Mouse (Mus musculus): ENCODE results near the gene Rgs13.

DNA sequence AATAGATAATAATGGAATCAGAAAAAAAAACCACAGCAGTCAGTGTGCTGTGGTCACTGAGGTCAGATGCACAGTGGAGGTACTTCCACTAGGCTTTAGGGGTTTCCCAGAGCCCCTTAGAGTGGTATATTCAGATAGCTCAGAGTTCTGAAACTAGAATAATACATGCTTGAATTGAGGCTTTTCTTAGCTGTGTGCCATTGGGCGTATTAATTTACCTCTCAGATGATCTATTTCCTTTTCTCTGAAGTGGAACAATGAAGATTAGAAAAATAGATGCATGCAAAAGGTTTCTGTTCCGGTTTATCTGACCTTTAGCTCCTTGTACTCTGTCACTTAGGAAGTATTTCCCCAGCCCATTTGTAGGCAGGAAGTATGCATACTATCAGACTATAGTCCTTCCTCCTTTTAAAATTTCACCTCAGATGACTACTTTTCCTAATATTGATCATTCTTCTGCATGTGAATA, 3.6 kb downstream of the Rgs13 start:
- TF ChIP-seq CTCF (IDR thresholded peaks at IDR 0.05; ENCODE audit: low read depth) (no peak), EP300 (IDR thresholded peaks at IDR 0.05; ENCODE audit: low read depth) (no peak)
